Mouse (Mus musculus): ENCODE measurements around the gene Cyp2f2. TPM values are rescaled to one million over a fixed set of nuclear protein-coding genes. Genes with fewer than 3 reads are reported as not detected.

Gene Cyp2f2
- polyA plus RNA-seq, 3 experiments from 2014 or later: not detected

DNA sequence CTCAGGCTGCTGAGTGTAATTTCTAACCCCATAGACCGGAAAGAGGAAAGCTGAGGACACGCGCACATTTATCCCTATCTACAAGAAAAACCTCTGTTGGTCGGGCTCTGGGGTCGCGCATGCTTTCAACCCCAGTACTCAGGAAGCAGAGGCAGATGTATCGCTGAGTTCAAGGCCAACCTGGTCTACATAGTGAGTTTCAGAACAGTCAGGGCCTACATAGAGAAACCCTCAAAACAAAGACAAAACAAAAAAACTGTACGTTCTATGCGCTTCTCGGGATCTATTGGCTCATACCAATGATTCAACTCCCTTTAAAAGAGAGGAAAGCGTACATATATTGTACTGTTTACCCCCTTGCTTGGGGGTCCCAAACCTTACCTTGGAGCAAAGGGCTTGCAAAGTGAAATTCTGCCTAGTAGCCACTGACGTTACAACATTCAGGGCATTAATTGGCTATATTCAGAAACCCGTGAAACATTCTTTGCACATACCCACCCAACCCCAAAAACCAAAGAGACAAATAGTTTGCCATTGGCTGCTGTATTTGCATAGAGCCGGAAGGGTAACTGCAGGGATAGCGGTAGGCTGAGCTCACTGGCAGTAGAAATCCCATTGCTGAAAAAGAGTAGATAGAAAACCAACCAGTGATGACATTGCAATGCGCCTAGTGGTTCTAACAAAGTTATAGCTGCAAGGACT is 59.7 kb downstream of the Cyp2f2 start:
- no peak for ATAC-seq

DNA sequence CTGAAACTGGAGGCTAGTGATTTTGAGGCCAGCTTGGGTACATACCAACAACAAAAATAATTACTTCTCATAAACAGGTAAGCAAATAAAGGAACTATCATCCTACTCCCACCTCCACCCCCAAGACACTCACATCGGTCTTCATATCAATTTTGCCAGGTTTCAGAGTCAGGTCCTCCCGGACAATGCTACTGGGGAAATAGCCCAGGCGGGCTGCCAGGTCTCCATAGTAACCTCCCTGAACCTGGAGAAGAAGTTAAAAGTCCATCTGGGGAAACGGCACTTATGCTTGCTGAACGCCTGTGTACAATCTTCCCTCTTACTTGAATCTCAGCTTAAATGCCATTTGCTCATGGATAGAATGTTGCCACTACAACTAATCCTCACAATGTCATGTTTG is 60.3 kb downstream of the Cyp2f2 start:
- ATAC-seq: no peak

DNA sequence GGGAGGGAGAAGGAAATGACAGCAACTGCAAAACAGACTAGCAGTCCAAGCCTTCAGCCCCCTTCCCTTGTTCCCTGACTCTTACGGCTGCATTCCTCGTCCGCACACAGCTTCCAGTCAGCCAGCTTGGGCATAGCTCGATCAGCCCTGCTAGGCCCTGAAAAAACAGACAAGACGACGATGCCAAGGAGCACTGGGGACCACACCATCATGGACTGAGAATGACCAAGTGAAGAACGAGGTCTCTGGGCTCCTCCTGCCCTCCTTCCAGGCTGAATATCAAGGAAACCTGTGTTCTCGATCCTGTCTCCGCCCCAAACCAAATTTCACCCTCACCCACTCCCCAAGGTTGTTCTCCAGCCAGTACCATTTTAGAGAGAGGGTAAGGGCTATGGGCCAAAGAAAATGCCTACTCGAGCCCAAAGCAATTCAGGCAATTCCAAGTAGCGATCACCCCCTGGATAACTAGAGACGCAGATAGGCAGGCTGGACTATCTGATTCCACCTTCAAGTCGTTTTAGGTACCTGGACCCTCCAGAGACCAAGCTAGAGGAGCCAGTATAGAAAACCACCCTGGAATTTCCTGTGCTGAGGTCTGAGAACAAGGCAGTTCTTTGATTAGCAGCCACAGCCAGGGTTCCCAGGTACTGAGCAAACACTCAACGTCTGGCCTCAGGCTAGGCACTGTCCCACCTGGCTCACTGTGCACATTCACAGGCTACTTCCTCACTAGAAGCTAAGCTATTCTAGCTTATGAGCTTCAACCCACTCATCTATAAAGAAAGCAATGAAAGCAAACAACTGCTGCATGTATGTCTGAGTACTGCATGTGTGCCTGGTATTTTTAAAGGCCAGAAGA is 61.4 kb downstream of the Cyp2f2 start, which contains the start of the genes Gm21983 and Mia:
TSS of gene Gm21983 (minus strand) at position 250 of the 859 bp plus-strand sequence.
TSS of gene Mia (minus strand) at position 321 of the 859 bp plus-strand sequence.
- ATAC-seq: no peak

DNA sequence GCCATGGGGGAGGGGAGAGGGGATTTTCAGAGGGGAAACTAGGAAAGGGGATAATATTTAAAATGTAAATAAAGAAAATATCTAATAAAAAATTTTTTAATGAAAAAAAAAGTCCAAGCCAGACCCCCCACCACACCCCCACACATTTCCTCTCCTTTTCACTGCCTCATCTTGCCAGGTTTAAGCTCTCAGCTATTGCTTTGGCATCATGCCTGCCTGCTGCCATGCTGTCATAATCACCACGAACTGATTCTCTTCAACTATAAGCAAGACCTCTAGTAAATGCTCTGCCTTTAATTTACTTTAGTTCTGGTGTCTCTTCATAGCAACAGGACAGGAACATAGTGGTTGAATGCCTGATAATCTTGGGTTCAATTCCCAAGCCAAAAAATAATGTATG is 62.8 kb downstream of the Cyp2f2 start:
- ATAC-seq: no peak

Other genes with a start within 250 kb of the Cyp2f2 start
- not detected for gene Cyp2a22, start 180.5 kb upstream of the Cyp2f2 start, polyA plus RNA-seq (2017; shearing (Covaris generic))
- not detected for gene Cyp2a12, start 90.8 kb upstream of the Cyp2f2 start, polyA plus RNA-seq (2017; shearing (Covaris generic))
- under 1 TPM in 2 of 3 experiments, not detected in 1; 0.24 to 0.59 TPM for gene Cyp2t4, start 33.8 kb downstream of the Cyp2f2 start, polyA plus RNA-seq (2017; shearing (Covaris generic))
- gene Egln2, start 46.9 kb downstream of the Cyp2f2 start, polyA plus RNA-seq (2017; shearing (Covaris generic)): 10 to 100 TPM; 12.0 to 14.1 (median 13.9) TPM
- 100 to 1,000 TPM; 130 to 162 (median 146) TPM for gene Rab4b, start 59.0 kb downstream of the Cyp2f2 start, polyA plus RNA-seq (2017; shearing (Covaris generic))
- gene Gm21983, start 61.2 kb downstream of the Cyp2f2 start, polyA plus RNA-seq (2017; shearing (Covaris generic)): not detected
- not detected for gene Mia, start 61.2 kb downstream of the Cyp2f2 start, polyA plus RNA-seq (2017; shearing (Covaris generic))
- gene BC024978, start 75.9 kb downstream of the Cyp2f2 start, polyA plus RNA-seq (2017; shearing (Covaris generic)): 1 to 10 TPM; 2.2 to 5.9 (median 5.2) TPM
- gene Snrpa, start 76.4 kb downstream of the Cyp2f2 start, polyA plus RNA-seq (2017; shearing (Covaris generic)): 10 to 100 TPM; 63.4 to 96.0 (median 77.8) TPM
- under 1 TPM; 0.49 to 0.83 (median 0.58) TPM for gene Itpkc, start 108.8 kb downstream of the Cyp2f2 start, polyA plus RNA-seq (2017; shearing (Covaris generic))
- 10 to 100 TPM in 2 of 3 experiments, 1 to 10 TPM in 1; 9.5 to 14.0 (median 10.9) TPM for gene Coq8b, start 113.1 kb downstream of the Cyp2f2 start, polyA plus RNA-seq (2017; shearing (Covaris generic))
- under 1 TPM; 0.15 to 0.38 (median 0.15) TPM for gene Numbl, start 138.5 kb downstream of the Cyp2f2 start, polyA plus RNA-seq (2017; shearing (Covaris generic))
- 1 to 10 TPM in 1 of 3 experiments, under 1 TPM in 2; 0.45 to 1.2 (median 0.50) TPM for gene Ltbp4, start 217.8 kb downstream of the Cyp2f2 start, polyA plus RNA-seq (2017; shearing (Covaris generic))
- gene Shkbp1, start 236.1 kb downstream of the Cyp2f2 start, polyA plus RNA-seq (2017; shearing (Covaris generic)): 10 to 100 TPM; 46.9 to 59.2 (median 50.1) TPM
- gene Gm20479, start 237.5 kb downstream of the Cyp2f2 start, polyA plus RNA-seq (2017; shearing (Covaris generic)): 1 to 10 TPM in 1 of 3 experiments, not detected in 2; 4.0 TPM

All from inflammation-experienced regulatory T-cells, adult 6 months (primary cell).